Mouse (Mus musculus): ENCODE measurements around the gene Nop2. TPM values are rescaled to one million over a fixed set of nuclear protein-coding genes. Genes with fewer than 3 reads are reported as not detected.

The Nop2 gene
- polyA plus RNA-seq, 1 experiment from 2014 or later, result 25.0 TPM

GRCm38 (mm10) chr6:125152212-125153017 lies 20.7 kb downstream of the Nop2 start:
- WGBS, result 73% methylated on average over 22 of the region's 22 CpGs
- Histone ChIP-seq H3K9ac (ENCODE audit: low read length) (no peak overlapping the region), H3K4me1 (replicated peaks; ENCODE audit: control insufficient read depth, insufficient read depth) (no peaks in the 10 kb centered on the region), H3K27me3 (ENCODE audit: control insufficient read depth, insufficient read depth, low read length) (no peaks in the 10 kb centered on the region), H3K36me3 (ENCODE audit: control insufficient read depth, insufficient read depth, low read length) (no peaks in the 10 kb centered on the region), H3K9me3 (ENCODE audit: control insufficient read depth, low read length) (no peaks in the 10 kb centered on the region), H3K4me3 (ENCODE audit: low read depth, low read length) (no peak overlapping the region), H3K27ac (replicated peaks) (no peak overlapping the region), H3K4me2 (replicated peaks; ENCODE audit: low read depth) (no peak overlapping the region)
- no peak for TF ChIP-seq CTCF (IDR thresholded peaks at IDR 0.05; ENCODE audit: low read depth)
- no peak for TF ChIP-seq EP300 (optimal IDR thresholded peaks at IDR 0.05)
- no peak for DNase-seq (ENCODE audit: low spot score)
- ATAC-seq (ENCODE audit: low FRiP score, low TSS enrichment), result peak; percentile 18; the same call in 1 of the 2 replicates

- H3K9ac ChIP-seq (ENCODE audit: low read length), result no peak overlapping the region
- no peaks in the 10 kb centered on the region for H3K27me3 ChIP-seq (ENCODE audit: control insufficient read depth, insufficient read depth, low read length)
- H3K27ac ChIP-seq (replicated peaks), result no peak overlapping the region
- H3K9me3 ChIP-seq (ENCODE audit: control insufficient read depth, low read length), result no peaks in the 10 kb centered on the region
- no peak for ATAC-seq (ENCODE audit: low FRiP score, low TSS enrichment)
- WGBS, result 76% methylated on average over 5 of the region's 5 CpGs
- TF ChIP-seq EP300 (optimal IDR thresholded peaks at IDR 0.05) (no peak), CTCF (IDR thresholded peaks at IDR 0.05; ENCODE audit: low read depth) (no peak)
- H3K4me1 ChIP-seq (replicated peaks; ENCODE audit: control insufficient read depth, insufficient read depth), result no peaks in the 10 kb centered on the region
- H3K4me3 ChIP-seq (ENCODE audit: low read depth, low read length), result no peak overlapping the region
- no peaks in the 10 kb centered on the region for H3K36me3 ChIP-seq (ENCODE audit: control insufficient read depth, insufficient read depth, low read length)
- no peak overlapping the region for H3K4me2 ChIP-seq (replicated peaks; ENCODE audit: low read depth)
- no peak for DNase-seq (ENCODE audit: low spot score)
These were observed 21.3 kb downstream of the Nop2 start for GRCm38 (mm10) chr6:125153018-125153389.

GRCm38 (mm10) chr6:125153682-125154081 lies 22.0 kb downstream of the Nop2 start:
- Histone ChIP-seq H3K27ac (replicated peaks) (no peak overlapping the region), H3K4me2 (replicated peaks; ENCODE audit: low read depth) (no peak overlapping the region), H3K4me3 (ENCODE audit: low read depth, low read length) (no peak overlapping the region), H3K9me3 (ENCODE audit: control insufficient read depth, low read length) (no peaks in the 10 kb centered on the region), H3K27me3 (ENCODE audit: control insufficient read depth, insufficient read depth, low read length) (no peaks in the 10 kb centered on the region), H3K9ac (ENCODE audit: low read length) (no peak overlapping the region), H3K4me1 (replicated peaks; ENCODE audit: control insufficient read depth, insufficient read depth) (no peaks in the 10 kb centered on the region), H3K36me3 (ENCODE audit: control insufficient read depth, insufficient read depth, low read length) (peaks cover 2% of the 10 kb centered on the region; the same call in 1 of the 2 replicates)
- ATAC-seq (ENCODE audit: low FRiP score, low TSS enrichment), result no peak
- WGBS, result 89% methylated on average over 4 of the region's 4 CpGs
- TF ChIP-seq CTCF (IDR thresholded peaks at IDR 0.05; ENCODE audit: low read depth) (no peak), EP300 (optimal IDR thresholded peaks at IDR 0.05) (no peak)
- DNase-seq (ENCODE audit: low spot score), result no peak

DNA sequence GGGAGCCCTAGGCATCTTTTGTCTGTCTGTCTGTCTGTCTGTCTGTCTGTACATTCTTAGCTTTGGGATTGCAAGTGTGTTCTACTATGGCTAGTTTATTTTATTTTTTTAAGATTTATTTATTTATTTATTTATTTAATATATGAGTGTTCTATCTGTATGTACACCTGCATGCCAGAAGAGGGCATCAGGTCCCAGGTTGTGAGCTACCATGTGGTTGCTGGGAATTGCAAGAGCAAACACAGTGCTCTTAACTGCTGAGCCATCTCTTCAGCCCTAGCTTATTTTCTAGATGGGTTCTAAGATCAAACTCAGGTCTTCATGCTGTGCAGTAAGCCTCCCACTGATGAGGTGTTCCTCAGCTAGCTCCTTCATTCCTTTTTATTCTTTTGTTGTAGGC lies 22.8 kb downstream of the Nop2 start:
- TF ChIP-seq CTCF (IDR thresholded peaks at IDR 0.05; ENCODE audit: low read depth) (peak; percentile 68), EP300 (optimal IDR thresholded peaks at IDR 0.05) (no peak)
- no peak overlapping the region for H3K4me3 ChIP-seq (ENCODE audit: low read depth, low read length)
- no peaks in the 10 kb centered on the region for H3K4me1 ChIP-seq (replicated peaks; ENCODE audit: control insufficient read depth, insufficient read depth)
- H3K27me3 ChIP-seq (ENCODE audit: control insufficient read depth, insufficient read depth, low read length), result no peaks in the 10 kb centered on the region
- H3K9ac ChIP-seq (ENCODE audit: low read length), result no peak overlapping the region
- H3K36me3 ChIP-seq (ENCODE audit: control insufficient read depth, insufficient read depth, low read length), result peaks cover 7% of the 10 kb centered on the region; the same call in 1 of the 2 replicates
- H3K9me3 ChIP-seq (ENCODE audit: control insufficient read depth, low read length), result no peaks in the 10 kb centered on the region
- no peak overlapping the region for H3K27ac ChIP-seq (replicated peaks)
- peak; percentile 52 for DNase-seq (ENCODE audit: low spot score)
- no peak for ATAC-seq (ENCODE audit: low FRiP score, low TSS enrichment)
- no peak overlapping the region for H3K4me2 ChIP-seq (replicated peaks; ENCODE audit: low read depth)

DNA sequence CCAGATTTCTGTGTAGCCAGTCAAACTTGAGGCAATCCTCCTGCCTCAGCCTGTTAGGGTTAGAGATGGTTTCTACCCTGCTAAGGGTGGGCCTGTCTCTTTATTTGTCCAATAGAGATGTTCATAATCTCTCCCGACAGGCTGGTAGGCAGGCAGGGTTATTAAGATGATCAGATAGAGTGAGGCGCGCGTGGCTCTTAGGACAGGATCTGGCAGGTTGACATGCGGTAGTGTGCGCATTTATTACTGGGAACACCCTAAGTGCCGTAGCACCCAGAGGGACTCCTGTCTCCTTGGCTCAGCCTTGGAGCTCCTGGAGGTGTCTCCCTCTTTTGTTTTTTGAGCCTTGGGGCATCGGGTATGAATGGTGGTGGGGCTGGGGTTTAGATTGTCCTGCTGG lies 23.6 kb downstream of the Nop2 start:
- no peak overlapping the region for H3K4me3 ChIP-seq (ENCODE audit: low read depth, low read length)
- no peaks in the 10 kb centered on the region for H3K27me3 ChIP-seq (ENCODE audit: control insufficient read depth, insufficient read depth, low read length)
- no peaks in the 10 kb centered on the region for H3K4me1 ChIP-seq (replicated peaks; ENCODE audit: control insufficient read depth, insufficient read depth)
- no peak overlapping the region for H3K4me2 ChIP-seq (replicated peaks; ENCODE audit: low read depth)
- TF ChIP-seq EP300 (optimal IDR thresholded peaks at IDR 0.05) (no peak), CTCF (IDR thresholded peaks at IDR 0.05; ENCODE audit: low read depth) (no peak)
- ATAC-seq (ENCODE audit: low FRiP score, low TSS enrichment), result no peak
- H3K36me3 ChIP-seq (ENCODE audit: control insufficient read depth, insufficient read depth, low read length), result peaks cover 7% of the 10 kb centered on the region
- H3K9ac ChIP-seq (ENCODE audit: low read length), result no peak overlapping the region
- H3K27ac ChIP-seq (replicated peaks), result no peak overlapping the region
- 77% methylated on average over 8 of the region's 8 CpGs for WGBS
- DNase-seq (ENCODE audit: low spot score), result no peak
- H3K9me3 ChIP-seq (ENCODE audit: control insufficient read depth, low read length), result no peaks in the 10 kb centered on the region

DNA sequence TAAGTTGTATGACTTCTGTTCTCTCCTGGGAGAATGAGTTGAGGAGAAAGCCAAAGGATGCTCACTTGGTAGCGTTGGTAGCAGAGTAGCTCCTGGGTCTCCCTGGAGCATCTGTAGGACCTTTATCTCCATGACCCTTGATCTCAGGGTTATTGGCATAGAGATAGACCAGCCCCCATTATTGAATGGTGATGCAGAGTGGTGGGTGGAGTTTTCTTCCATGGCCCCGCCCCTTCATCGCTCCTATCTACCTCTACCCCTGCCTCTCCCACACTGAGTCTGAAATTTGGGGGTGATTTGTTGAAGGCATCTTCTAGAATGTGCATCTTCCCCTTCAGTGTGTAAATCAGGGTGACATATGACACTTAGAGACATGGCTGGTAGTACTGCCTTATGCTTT lies 24.8 kb downstream of the Nop2 start:
- ATAC-seq (ENCODE audit: low FRiP score, low TSS enrichment), result no peak
- TF ChIP-seq EP300 (optimal IDR thresholded peaks at IDR 0.05) (no peak), CTCF (IDR thresholded peaks at IDR 0.05; ENCODE audit: low read depth) (no peak)
- Histone ChIP-seq H3K4me1 (replicated peaks; ENCODE audit: control insufficient read depth, insufficient read depth) (no peaks in the 10 kb centered on the region), H3K4me2 (replicated peaks; ENCODE audit: low read depth) (no peak overlapping the region), H3K27ac (replicated peaks) (no peak overlapping the region), H3K27me3 (ENCODE audit: control insufficient read depth, insufficient read depth, low read length) (no peaks in the 10 kb centered on the region), H3K36me3 (ENCODE audit: control insufficient read depth, insufficient read depth, low read length) (peaks cover 7% of the 10 kb centered on the region), H3K4me3 (ENCODE audit: low read depth, low read length) (no peak overlapping the region), H3K9me3 (ENCODE audit: control insufficient read depth, low read length) (no peaks in the 10 kb centered on the region), H3K9ac (ENCODE audit: low read length) (no peak overlapping the region)
- WGBS, result 84% methylated on average over 3 of the region's 3 CpGs
- no peak for DNase-seq (ENCODE audit: low spot score)

Measured in stomach, postnatal 0 days (tissue).